Mouse (Mus musculus): ENCODE measurements around the gene Irf3. TPM values are rescaled to one million over a fixed set of nuclear protein-coding genes. Genes with fewer than 3 reads are reported as not detected.
A peak's percentile ranks its signal among the peaks of the same experiment; 100 is the strongest.

Gene Irf3
- polyA plus RNA-seq, 1 experiment, result 277 TPM

DNA sequence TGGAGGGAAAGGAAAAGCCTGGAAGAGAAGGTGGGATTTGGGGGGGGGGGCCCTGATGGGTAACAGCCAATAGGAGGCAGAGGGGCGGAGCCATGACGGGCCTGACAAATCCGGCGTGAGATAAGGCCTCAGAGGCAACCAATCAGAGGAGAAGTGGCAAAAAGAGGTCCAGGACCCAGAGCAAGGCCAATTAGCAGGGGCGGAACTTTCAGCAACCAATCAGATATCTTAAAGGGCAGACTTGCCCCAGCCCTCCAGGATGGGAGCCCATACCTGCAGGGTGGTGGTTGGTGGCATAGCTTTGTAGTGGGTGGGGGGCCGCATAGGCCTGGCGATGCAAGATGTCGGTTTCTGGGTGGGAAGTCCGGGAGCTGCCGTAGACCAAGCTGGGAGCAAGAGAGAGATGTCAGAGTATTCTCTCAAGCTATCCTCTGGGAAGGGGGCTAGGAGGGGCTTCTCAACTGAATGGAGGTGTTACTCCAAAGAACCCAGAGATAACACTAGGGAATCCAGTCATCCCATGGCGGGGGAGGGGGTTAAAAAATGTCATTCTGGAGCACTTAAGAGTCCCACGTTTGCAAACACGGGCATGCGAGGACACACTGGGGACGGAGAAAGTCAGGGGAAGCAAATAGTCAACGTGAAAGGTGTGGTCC is 53.6 kb downstream of the Irf3 start:
- peaks cover 32% of the 10 kb centered on the region for H3K36me3 ChIP-seq (ENCODE audit: control insufficient read depth, insufficient read depth, low read length)
- peaks cover 26% of the 10 kb centered on the region for H3K4me1 ChIP-seq (replicated peaks; ENCODE audit: control insufficient read depth, insufficient read depth, low read length)
- H3K4me3 ChIP-seq (ENCODE audit: control insufficient read depth, insufficient read depth, low read length), result peak overlapping the region; percentile 57
- TF ChIP-seq CTCF (IDR thresholded peaks at IDR 0.05; ENCODE audit: borderline replicate concordance, control insufficient read depth, extremely low read depth, insufficient read depth, low read length, poor library complexity) (no peak), POLR2A (IDR thresholded peaks at IDR 0.05; ENCODE audit: control insufficient read depth, extremely low read depth, insufficient read depth, low read length, poor library complexity) (no peak)
- no peaks in the 10 kb centered on the region for H3K27me3 ChIP-seq (ENCODE audit: control insufficient read depth, insufficient read depth, low read length)
- H3K27ac ChIP-seq (ENCODE audit: control insufficient read depth, insufficient read depth, low read length), result no peak overlapping the region
- 78% methylated on average over 16 of the region's 16 CpGs for WGBS
- peak; percentile 40 for DNase-seq

DNA sequence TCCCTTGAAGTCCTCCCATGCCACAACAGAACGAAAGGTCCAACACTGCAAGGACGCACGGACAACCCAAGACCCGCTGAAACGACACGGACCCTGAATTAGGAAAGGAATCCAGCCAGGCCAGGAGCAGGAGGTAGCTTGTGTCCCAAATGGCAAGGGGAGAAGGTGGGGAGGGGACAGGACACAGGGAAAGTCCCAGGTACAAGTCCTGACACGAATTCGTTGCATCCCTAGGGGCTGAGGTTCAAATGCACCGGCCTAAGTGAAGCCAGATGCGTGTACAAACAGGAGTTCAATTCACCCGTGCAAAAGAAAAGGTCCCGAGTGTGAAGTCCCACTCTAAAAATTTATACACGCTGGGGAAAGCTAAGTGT is 54.1 kb downstream of the Irf3 start:
- H3K27ac ChIP-seq (ENCODE audit: control insufficient read depth, insufficient read depth, low read length), result no peak overlapping the region
- H3K27me3 ChIP-seq (ENCODE audit: control insufficient read depth, insufficient read depth, low read length), result no peaks in the 10 kb centered on the region
- WGBS, result 41% methylated on average over 13 of the region's 13 CpGs
- peaks cover 26% of the 10 kb centered on the region for H3K4me1 ChIP-seq (replicated peaks; ENCODE audit: control insufficient read depth, insufficient read depth, low read length)
- no peak for TF ChIP-seq CTCF (IDR thresholded peaks at IDR 0.05; ENCODE audit: borderline replicate concordance, control insufficient read depth, extremely low read depth, insufficient read depth, low read length, poor library complexity)
- TF ChIP-seq POLR2A (IDR thresholded peaks at IDR 0.05; ENCODE audit: control insufficient read depth, extremely low read depth, insufficient read depth, low read length, poor library complexity), result no peak
- no peak for DNase-seq
- peaks cover 27% of the 10 kb centered on the region for H3K36me3 ChIP-seq (ENCODE audit: control insufficient read depth, insufficient read depth, low read length)
- peak overlapping the region; percentile 57 for H3K4me3 ChIP-seq (ENCODE audit: control insufficient read depth, insufficient read depth, low read length)

Other genes with a start within 250 kb of the Irf3 start
- 105 and 111 TPM in 2 replicates for gene Vrk3, start 249.2 kb upstream of the Irf3 start, polyA plus RNA-seq (2012; rRNA removed)
- gene Zfp473, start 246.6 kb upstream of the Irf3 start, polyA plus RNA-seq (2012; rRNA removed), result 1.1 TPM in 2 replicates
- 189 and 223 TPM in 2 replicates for gene Nup62, start 181.6 kb upstream of the Irf3 start, polyA plus RNA-seq (2012; rRNA removed)
- 71.7 and 74.4 TPM in 2 replicates for gene Il4i1, start 181.3 kb upstream of the Irf3 start, polyA plus RNA-seq (2012; rRNA removed)
- 76.5 and 102 TPM in 2 replicates for gene Atf5, start 181.0 kb upstream of the Irf3 start, polyA plus RNA-seq (2012; rRNA removed)
- gene Akt1s1, start 148.7 kb upstream of the Irf3 start, polyA plus RNA-seq (2012; rRNA removed), result 91.4 and 120 TPM in 2 replicates
- gene Tbc1d17, start 148.6 kb upstream of the Irf3 start, polyA plus RNA-seq (2012; rRNA removed), result 138 and 151 TPM in 2 replicates
- 110 and 135 TPM in 2 replicates for gene Pnkp, start 140.5 kb upstream of the Irf3 start, polyA plus RNA-seq (2012; rRNA removed)
- 316 and 338 TPM in 2 replicates for gene Ptov1, start 127.9 kb upstream of the Irf3 start, polyA plus RNA-seq (2012; rRNA removed)
- gene Med25, start 104.9 kb upstream of the Irf3 start, polyA plus RNA-seq (2012; rRNA removed), result 220 and 266 TPM in 2 replicates
- gene Fuz, start 101.6 kb upstream of the Irf3 start, polyA plus RNA-seq (2012; rRNA removed), result 60.9 and 73.3 TPM in 2 replicates
- 133 and 147 TPM in 2 replicates for gene Ap2a1, start 68.2 kb upstream of the Irf3 start, polyA plus RNA-seq (2012; rRNA removed)
- 0.29 and 1.0 TPM in 2 replicates for gene Tsks, start 54.4 kb upstream of the Irf3 start, polyA plus RNA-seq (2012; rRNA removed)
- gene Cpt1c, start 22.8 kb upstream of the Irf3 start, polyA plus RNA-seq (2012; rRNA removed), result 4.4 and 6.8 TPM in 2 replicates
- gene Prmt1, start 11.1 kb upstream of the Irf3 start, polyA plus RNA-seq (2012; rRNA removed), result 242 and 260 TPM in 2 replicates
- gene Bcl2l12, start 1.1 kb downstream of the Irf3 start, polyA plus RNA-seq (2012; rRNA removed), result 85.6 and 87.4 TPM in 2 replicates
- 118 and 131 TPM in 2 replicates for gene Scaf1, start 18.7 kb downstream of the Irf3 start, polyA plus RNA-seq (2012; rRNA removed)
- gene Rras, start 20.3 kb downstream of the Irf3 start, polyA plus RNA-seq (2012; rRNA removed), result 41.7 and 62.3 TPM in 2 replicates
- 32.7 and 43.5 TPM in 2 replicates for gene Prr12, start 55.2 kb downstream of the Irf3 start, polyA plus RNA-seq (2012; rRNA removed)
- 159 and 165 TPM in 2 replicates for gene Nosip, start 64.8 kb downstream of the Irf3 start, polyA plus RNA-seq (2012; rRNA removed)
- 32.4 and 40.5 TPM in 2 replicates for gene Prrg2, start 65.0 kb downstream of the Irf3 start, polyA plus RNA-seq (2012; rRNA removed)
- 22.2 and 34.9 TPM in 2 replicates for gene Rcn3, start 94.6 kb downstream of the Irf3 start, polyA plus RNA-seq (2012; rRNA removed)
- gene Fcgrt, start 106.2 kb downstream of the Irf3 start, polyA plus RNA-seq (2012; rRNA removed), result 30.8 and 38.9 TPM in 2 replicates
- gene Rps11, start 126.8 kb downstream of the Irf3 start, polyA plus RNA-seq (2012; rRNA removed), result 343 and 363 TPM in 2 replicates
- 4,999 and 5,006 TPM in 2 replicates for gene Rpl13a, start 131.1 kb downstream of the Irf3 start, polyA plus RNA-seq (2012; rRNA removed)
- gene Gm45713, start 138.6 kb downstream of the Irf3 start, polyA plus RNA-seq (2012; rRNA removed), result 0.27 and 0.91 TPM in 2 replicates
- 177 and 207 TPM in 2 replicates for gene Flt3l, start 138.8 kb downstream of the Irf3 start, polyA plus RNA-seq (2012; rRNA removed)
- 72.5 and 78.7 TPM in 2 replicates for gene Pih1d1, start 156.7 kb downstream of the Irf3 start, polyA plus RNA-seq (2012; rRNA removed)
- gene Aldh16a1, start 156.9 kb downstream of the Irf3 start, polyA plus RNA-seq (2012; rRNA removed), result 97.2 and 101 TPM in 2 replicates
- gene Slc17a7, start 166.3 kb downstream of the Irf3 start, polyA plus RNA-seq (2012; rRNA removed), result 1.2 and 2.0 TPM in 2 replicates
- 0.09 and 0.11 TPM in 2 replicates for gene Gfy, start 181.9 kb downstream of the Irf3 start, polyA plus RNA-seq (2012; rRNA removed)
- not detected in 2 replicates for gene Pth2, start 183.3 kb downstream of the Irf3 start, polyA plus RNA-seq (2012; rRNA removed)
- 0.32 and 0.37 TPM in 2 replicates for gene Ccdc155, start 207.2 kb downstream of the Irf3 start, polyA plus RNA-seq (2012; rRNA removed)
- gene Dkkl1, start 214.5 kb downstream of the Irf3 start, polyA plus RNA-seq (2012; rRNA removed), result 3.0 and 3.5 TPM in 2 replicates
- gene Tead2, start 218.1 kb downstream of the Irf3 start, polyA plus RNA-seq (2012; rRNA removed), result 5.0 and 8.5 TPM in 2 replicates
- 412 and 423 TPM in 2 replicates for gene Cd37, start 241.5 kb downstream of the Irf3 start, polyA plus RNA-seq (2012; rRNA removed)
- gene Slc6a16, start 243.4 kb downstream of the Irf3 start, polyA plus RNA-seq (2012; rRNA removed), result 0.30 and 0.37 TPM in 2 replicates

All from thymus, adult 2 months (tissue).